Mouse (Mus musculus) olfactory bulb, adult 2 months (tissue): Measurements from ENCODE around the gene Lgr4.
"Not testable (repeated sequence)": the region's sequence is repeated elsewhere in the genome, so short reads cannot be mapped to it uniquely, and the experiment has no call there.

Experiments
- CTCF ChIP-seq: fragments of 200-500 bp; IDR thresholded peaks from 2 replicates; pipeline ENCODE4 v1.5.1; 2012; ENCODE audit warnings: low read depth, mild to moderate bottlenecking, low read length, moderate library complexity; ENCODE audit not compliant: insufficient read depth
- POLR2A ChIP-seq: fragments of 200-500 bp; IDR thresholded peaks from 2 replicates; pipeline ENCODE4 v1.6.1; 2012; ENCODE audit warnings: mild to moderate bottlenecking, low read depth, low read length, moderate library complexity; ENCODE audit not compliant: insufficient read depth

DNA sequence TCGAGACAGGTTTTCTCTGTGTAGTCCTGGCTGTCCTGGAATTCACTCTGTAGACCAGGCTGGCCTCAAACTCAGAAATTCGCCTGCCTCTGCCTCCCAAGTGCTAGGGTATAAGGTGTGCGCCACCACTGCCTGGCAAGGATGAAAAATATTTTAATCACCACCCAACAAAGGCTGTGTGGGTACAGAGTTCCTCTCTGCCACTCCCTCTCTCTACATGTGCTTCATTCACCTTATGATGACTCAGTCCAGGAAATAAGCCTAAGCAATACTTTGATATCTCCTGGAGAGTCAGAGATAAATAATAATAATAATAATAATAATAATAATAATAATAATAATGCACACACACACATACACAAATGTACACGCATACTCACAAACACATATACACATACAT is 38.0 kb upstream of the Lgr4 start:
- not testable (repeated sequence) for TF ChIP-seq CTCF, POLR2A
